Mouse (Mus musculus): ENCODE data around the gene Pakap. TPM values are rescaled to one million over a fixed set of nuclear protein-coding genes. Genes with fewer than 3 reads are reported as not detected.

Pakap gene
- polyA plus RNA-seq, 1 experiment from 2014 or later: 17.5 TPM

DNA sequence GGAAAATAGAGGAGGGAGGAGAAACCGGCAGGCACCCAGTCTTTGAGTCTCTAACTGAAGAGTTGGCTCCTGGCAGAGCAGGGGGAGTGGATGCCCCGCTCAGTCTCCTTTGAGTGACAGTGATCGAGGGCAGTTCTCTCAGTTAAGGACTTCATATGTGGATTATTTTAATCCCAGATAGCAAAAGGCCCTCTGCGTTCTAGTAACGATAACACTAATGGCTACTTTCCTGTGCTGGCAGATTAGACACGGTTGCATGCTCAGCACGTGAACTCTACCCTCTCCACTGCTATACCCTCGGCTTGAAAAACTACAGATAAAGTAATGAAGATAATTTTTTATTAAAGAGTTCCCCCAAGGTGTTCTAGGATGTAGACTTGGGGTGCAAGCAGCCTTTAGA lies 226.0 kb downstream of the Pakap start:
- Histone ChIP-seq H3K9me3 (no peaks in the 10 kb centered on the region), H3K27me3 (ENCODE audit: poor library complexity, severe bottlenecking) (no peaks in the 10 kb centered on the region), H3K4me1 (peaks cover 31% of the 10 kb centered on the region), H3K27ac (no peak overlapping the region), H3K36me3 (replicated peaks) (no peaks in the 10 kb centered on the region), H3K4me3 (no peak overlapping the region)
- no peak for DNase-seq (ENCODE audit: extremely low spot score, low spot score)
- 69% methylated on average over 8 of the region's 8 CpGs for WGBS

DNA sequence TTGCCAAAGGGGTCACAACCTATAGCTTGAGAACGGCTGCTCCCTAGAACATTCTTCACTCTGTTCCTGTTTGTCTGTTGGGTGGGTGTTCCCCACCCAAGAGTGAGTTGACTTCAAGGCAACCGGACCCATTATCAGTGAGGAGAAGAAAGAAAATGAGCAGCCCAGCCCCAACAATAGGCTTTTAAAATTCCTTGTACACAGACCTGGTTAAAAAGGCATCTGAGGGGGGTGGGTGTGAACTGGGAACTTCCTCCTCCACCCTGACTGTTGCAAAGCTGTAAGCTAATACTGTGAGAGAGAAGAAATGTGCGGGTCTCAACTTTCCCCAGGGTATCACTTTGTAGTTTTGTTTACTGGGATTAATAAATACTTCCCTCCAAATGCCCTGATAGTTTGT lies 226.6 kb downstream of the Pakap start:
- WGBS: 30% methylated on average over 3 of the region's 3 CpGs
- Histone ChIP-seq H3K36me3 (replicated peaks) (no peaks in the 10 kb centered on the region), H3K9me3 (no peaks in the 10 kb centered on the region), H3K4me1 (peaks cover 29% of the 10 kb centered on the region), H3K4me3 (no peak overlapping the region), H3K27ac (no peak overlapping the region), H3K27me3 (ENCODE audit: poor library complexity, severe bottlenecking) (no peaks in the 10 kb centered on the region)
- DNase-seq (ENCODE audit: extremely low spot score, low spot score): no peak

DNA sequence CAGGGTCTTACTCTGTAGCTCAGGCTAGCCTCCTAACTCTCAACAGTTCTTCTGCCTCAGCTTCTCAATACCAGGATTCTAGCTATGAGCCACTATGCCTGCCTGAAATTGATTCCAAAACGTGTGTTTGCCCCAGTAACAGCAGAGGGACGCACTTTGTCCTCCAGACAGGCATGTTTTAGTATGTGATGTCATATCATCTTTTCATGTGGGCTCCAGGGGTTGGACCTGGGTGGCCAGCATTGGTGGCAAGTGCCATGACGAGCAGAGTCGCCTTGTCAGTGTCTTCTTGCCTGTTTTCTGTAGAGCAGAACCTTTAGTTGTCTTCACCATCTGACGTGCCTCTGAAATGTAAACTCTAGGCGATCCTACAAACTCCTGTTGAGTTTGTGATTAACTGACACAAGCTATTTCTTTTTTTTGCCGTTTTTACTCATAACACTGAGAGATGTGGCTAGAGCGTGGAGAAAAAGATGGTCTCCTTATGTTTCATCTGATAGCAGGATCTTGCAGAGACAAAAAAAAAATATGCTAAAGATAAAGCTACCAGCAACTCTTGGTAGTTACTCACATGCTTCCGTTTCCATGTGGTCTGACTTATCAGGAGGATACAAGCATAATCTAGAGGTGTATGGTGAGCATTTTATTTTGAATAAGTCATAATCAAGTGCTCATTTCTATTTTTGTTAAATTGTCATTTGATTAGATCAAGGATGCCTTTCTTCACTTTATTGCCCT lies 229.7 kb downstream of the Pakap start:
- no peaks in the 10 kb centered on the region for H3K27me3 ChIP-seq (ENCODE audit: poor library complexity, severe bottlenecking)
- 88% methylated on average over 9 of the region's 9 CpGs for WGBS
- peak overlapping the region; percentile 79; the same call in 1 of the 2 replicates for H3K27ac ChIP-seq
- H3K4me1 ChIP-seq: peaks cover 27% of the 10 kb centered on the region
- H3K4me3 ChIP-seq: no peak overlapping the region
- H3K9me3 ChIP-seq: no peaks in the 10 kb centered on the region
- no peak for DNase-seq (ENCODE audit: extremely low spot score, low spot score)
- H3K36me3 ChIP-seq (replicated peaks): no peaks in the 10 kb centered on the region

DNA sequence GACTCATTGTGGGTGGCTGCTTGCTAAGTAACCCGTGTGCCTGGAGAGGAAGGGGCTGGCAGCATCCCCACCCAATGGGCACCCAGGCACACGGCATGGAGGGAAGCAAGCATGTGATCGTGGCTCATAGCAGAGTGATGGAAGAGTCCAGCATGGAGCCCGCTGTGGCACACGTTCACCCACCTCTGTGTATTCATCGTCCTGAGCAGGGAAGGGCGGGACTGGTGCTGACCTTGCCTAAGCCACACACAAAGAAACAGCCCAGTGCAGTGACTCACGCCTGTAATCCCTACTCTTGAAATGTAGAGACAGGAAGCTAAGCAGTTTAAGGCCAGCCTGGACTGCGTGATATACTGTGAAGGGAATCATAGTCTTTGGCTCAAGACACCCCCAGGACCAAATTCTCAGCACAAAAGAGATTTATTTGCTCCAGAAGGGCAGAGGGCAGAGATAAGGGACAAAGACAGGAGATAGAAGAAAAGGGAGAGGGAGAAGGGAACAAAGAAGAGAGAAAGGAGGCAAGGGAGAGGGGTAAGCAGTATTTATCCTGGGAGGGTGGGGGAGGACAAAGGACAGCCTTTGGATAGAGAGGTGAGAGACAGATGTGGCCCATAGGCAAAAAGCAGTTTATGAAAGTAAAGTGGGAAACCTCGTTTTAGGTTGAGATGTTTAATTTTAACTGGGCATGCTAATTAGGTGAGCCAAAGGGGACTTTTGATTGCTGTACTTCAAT lies 230.5 kb downstream of the Pakap start:
- Histone ChIP-seq H3K27me3 (ENCODE audit: poor library complexity, severe bottlenecking) (no peaks in the 10 kb centered on the region), H3K4me1 (peaks cover 27% of the 10 kb centered on the region), H3K27ac (peak overlapping the region; percentile 79), H3K36me3 (replicated peaks) (no peaks in the 10 kb centered on the region), H3K4me3 (no peak overlapping the region), H3K9me3 (no peaks in the 10 kb centered on the region)
- 23% methylated on average over 10 of the region's 10 CpGs for WGBS
- DNase-seq (ENCODE audit: extremely low spot score, low spot score): peak; percentile 52

DNA sequence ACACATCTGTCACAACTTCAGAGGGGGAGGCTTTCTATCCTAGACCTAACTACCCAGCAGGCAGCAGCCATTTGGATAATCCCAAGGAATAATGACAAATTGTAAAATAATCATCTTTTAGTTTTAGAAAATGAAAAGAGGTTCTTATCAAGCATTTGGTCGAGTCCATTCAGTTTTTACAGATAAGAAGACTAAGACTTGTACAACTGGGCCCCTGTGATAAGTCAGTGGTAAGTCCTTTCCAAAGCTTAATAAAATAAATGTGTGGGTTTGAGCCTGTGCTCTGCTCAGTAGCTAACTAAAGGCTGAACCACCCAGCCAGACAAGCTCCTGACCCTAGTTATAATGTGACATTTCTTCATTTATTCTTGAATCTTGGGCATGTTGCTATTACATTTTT lies 231.3 kb downstream of the Pakap start:
- H3K36me3 ChIP-seq (replicated peaks): no peaks in the 10 kb centered on the region
- H3K27me3 ChIP-seq (ENCODE audit: poor library complexity, severe bottlenecking): no peaks in the 10 kb centered on the region
- H3K4me1 ChIP-seq: peaks cover 19% of the 10 kb centered on the region
- 65% methylated on average over 1 of the region's 1 CpGs for WGBS
- no peaks in the 10 kb centered on the region for H3K9me3 ChIP-seq
- 0 out of 2 replicates have a peak overlapping the region, but pooled peaks have one; percentile 79 for H3K27ac ChIP-seq
- no peak for DNase-seq (ENCODE audit: extremely low spot score, low spot score)
- no peak overlapping the region for H3K4me3 ChIP-seq

DNA sequence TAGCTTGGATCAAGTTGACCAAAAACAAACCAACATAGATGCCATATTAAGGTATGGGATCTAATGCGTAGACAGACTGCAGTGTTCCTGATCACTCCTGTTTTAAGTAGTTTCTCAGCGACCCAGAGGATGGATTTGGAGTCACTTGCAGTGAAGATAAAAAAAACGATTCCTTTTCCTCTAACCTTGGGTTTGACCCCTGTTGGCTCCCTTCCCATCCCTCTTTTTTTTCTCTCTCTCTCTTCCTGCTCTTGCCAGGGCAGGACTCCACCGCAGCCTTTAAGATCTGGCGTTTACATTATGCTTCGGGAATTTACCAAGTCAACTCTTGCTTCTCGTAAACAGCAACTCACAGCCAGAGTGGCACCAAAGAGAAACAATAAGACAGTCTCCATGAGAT lies 233.3 kb downstream of the Pakap start:
- no peak overlapping the region for H3K4me3 ChIP-seq
- 89% methylated on average over 7 of the region's 7 CpGs for WGBS
- H3K4me1 ChIP-seq: peaks cover 14% of the 10 kb centered on the region

DNA sequence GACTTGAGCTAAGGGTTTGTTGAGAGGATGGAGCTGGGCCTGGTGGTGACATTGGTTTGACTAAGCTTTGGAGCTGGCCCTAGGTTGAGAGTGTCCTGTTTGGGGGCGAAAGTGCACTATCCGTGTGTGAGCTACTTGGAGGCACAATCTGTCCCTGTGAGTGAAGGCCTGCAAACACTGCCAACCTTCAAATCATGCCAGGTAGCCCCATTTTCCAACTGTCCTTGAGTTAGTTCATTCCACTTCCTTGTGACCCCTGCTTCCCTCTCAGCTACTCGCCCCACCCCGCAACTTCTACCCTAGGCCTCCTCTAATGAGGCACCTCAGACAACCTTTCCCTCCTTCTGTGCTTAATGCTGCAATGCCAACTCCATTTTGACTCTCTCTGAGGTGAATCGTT lies 234.0 kb downstream of the Pakap start:
- 90% methylated on average over 5 of the region's 5 CpGs for WGBS
- Histone ChIP-seq H3K27me3 (ENCODE audit: poor library complexity, severe bottlenecking) (no peaks in the 10 kb centered on the region), H3K4me1 (peaks cover 14% of the 10 kb centered on the region), H3K27ac (no peak overlapping the region), H3K9me3 (no peaks in the 10 kb centered on the region), H3K36me3 (replicated peaks) (no peaks in the 10 kb centered on the region), H3K4me3 (no peak overlapping the region)
- no peak for DNase-seq (ENCODE audit: extremely low spot score, low spot score)

More for the DNA sequence above, 233.3 kb downstream of the Pakap start:
- Histone ChIP-seq H3K9me3 (no peaks in the 10 kb centered on the region), H3K27me3 (ENCODE audit: poor library complexity, severe bottlenecking) (no peaks in the 10 kb centered on the region), H3K27ac (no peak overlapping the region), H3K36me3 (replicated peaks) (no peaks in the 10 kb centered on the region)
- DNase-seq (ENCODE audit: extremely low spot score, low spot score): no peak

DNA sequence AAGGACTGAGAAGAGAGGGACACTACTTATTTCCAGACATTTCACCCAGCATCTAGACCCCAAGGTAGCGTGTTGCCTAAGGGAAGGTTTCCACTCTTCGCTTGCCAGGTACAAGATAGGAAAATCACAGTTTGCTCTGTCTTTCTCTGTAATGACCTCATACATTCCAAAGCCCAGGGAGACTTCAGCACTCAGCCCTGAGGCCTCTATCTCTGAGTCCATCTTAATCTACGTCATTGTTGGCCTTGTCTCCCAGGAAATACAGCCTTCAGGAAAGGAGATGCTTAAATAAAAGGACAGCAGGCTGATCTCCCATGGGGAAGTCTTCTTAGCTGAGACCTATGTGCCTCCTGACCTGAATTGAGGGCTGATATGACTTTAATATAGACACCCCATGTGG lies 234.4 kb downstream of the Pakap start:
- Histone ChIP-seq H3K4me1 (peaks cover 14% of the 10 kb centered on the region), H3K27me3 (ENCODE audit: poor library complexity, severe bottlenecking) (no peaks in the 10 kb centered on the region), H3K9me3 (no peaks in the 10 kb centered on the region), H3K36me3 (replicated peaks) (no peaks in the 10 kb centered on the region), H3K27ac (no peak overlapping the region), H3K4me3 (no peak overlapping the region)
- 81% methylated on average over 3 of the region's 3 CpGs for WGBS
- no peak for DNase-seq (ENCODE audit: extremely low spot score, low spot score)

DNA sequence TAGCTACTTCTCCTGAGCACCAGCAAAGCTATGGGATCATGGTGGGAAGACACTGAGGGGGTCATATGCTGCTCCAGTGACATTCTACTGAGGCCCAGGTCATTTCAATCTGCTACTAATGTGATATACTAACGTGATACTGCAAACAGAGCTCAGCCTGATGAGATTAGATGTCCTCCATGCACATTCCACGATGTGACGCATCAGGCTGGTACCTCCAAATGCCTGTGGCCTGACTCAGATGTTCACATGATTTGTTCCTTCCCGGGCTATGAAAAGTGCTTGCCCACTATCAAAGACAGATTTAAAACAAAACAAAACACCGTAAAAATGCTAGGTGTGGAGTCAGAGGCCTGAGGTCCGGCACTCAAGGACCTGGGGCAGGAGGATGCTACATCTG lies 236.9 kb downstream of the Pakap start:
- no peaks in the 10 kb centered on the region for H3K4me1 ChIP-seq
- DNase-seq (ENCODE audit: extremely low spot score, low spot score): no peak
- WGBS: 89% methylated on average over 6 of the region's 6 CpGs
- H3K9me3 ChIP-seq: no peaks in the 10 kb centered on the region
- no peaks in the 10 kb centered on the region for H3K27me3 ChIP-seq (ENCODE audit: poor library complexity, severe bottlenecking)
- H3K4me3 ChIP-seq: no peak overlapping the region
- no peaks in the 10 kb centered on the region for H3K36me3 ChIP-seq (replicated peaks)
- H3K27ac ChIP-seq: no peak overlapping the region

DNA sequence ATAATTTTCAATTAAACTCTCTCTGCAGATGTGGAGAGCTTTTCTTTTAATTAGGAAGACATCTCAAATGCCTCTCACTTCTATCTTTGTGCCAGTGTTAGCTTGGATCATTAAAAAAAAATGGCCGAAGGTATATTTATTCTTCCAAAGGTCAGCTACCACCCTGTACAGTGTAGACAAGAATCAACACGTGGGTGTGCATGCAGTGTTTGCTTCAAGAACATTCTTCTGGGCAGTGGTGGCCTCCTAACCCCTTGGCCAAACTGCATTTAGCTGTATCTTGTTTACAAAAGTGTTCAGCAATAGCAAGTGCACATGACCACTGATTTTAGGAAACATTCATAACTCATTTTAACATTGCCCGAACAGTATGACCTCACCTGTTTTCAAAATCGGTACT lies 241.5 kb downstream of the Pakap start:
- no peaks in the 10 kb centered on the region for H3K9me3 ChIP-seq
- 90% methylated on average over 4 of the region's 4 CpGs for WGBS
- peaks cover 10% of the 10 kb centered on the region; the same call in 1 of the 2 replicates for H3K4me1 ChIP-seq
- DNase-seq (ENCODE audit: extremely low spot score, low spot score): no peak
- no peaks in the 10 kb centered on the region for H3K36me3 ChIP-seq (replicated peaks)
- no peaks in the 10 kb centered on the region for H3K27me3 ChIP-seq (ENCODE audit: poor library complexity, severe bottlenecking)
- no peak overlapping the region for H3K4me3 ChIP-seq
- H3K27ac ChIP-seq: no peak overlapping the region

DNA sequence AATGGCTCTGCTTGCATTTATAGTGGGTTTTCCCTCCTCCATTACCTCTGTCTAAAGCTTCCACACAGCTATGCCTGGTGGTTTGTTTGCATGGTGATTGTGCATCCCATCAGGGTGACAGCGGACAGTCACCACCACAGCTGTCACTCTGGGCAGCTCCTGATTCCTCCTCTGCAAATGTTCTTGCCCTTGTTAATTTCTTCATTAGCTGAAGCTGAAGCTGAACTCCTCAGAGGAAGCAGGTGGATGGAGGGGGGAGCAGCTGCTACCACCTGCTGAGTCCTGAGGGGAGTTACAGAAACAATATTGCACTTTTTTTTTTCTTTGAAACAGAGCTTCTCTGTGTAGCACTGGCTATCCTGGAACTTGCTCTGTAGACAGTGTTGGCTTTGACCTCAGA lies 244.1 kb downstream of the Pakap start:
- H3K27me3 ChIP-seq (ENCODE audit: poor library complexity, severe bottlenecking): no peaks in the 10 kb centered on the region
- no peak overlapping the region for H3K27ac ChIP-seq
- no peaks in the 10 kb centered on the region for H3K36me3 ChIP-seq (replicated peaks)
- H3K4me3 ChIP-seq: no peak overlapping the region
- no peaks in the 10 kb centered on the region; the same call in 1 of the 2 replicates for H3K9me3 ChIP-seq
- no peak for DNase-seq (ENCODE audit: extremely low spot score, low spot score)
- WGBS: 95% methylated on average over 1 of the region's 1 CpGs
- peaks cover 10% of the 10 kb centered on the region; the same call in 1 of the 2 replicates for H3K4me1 ChIP-seq

DNA sequence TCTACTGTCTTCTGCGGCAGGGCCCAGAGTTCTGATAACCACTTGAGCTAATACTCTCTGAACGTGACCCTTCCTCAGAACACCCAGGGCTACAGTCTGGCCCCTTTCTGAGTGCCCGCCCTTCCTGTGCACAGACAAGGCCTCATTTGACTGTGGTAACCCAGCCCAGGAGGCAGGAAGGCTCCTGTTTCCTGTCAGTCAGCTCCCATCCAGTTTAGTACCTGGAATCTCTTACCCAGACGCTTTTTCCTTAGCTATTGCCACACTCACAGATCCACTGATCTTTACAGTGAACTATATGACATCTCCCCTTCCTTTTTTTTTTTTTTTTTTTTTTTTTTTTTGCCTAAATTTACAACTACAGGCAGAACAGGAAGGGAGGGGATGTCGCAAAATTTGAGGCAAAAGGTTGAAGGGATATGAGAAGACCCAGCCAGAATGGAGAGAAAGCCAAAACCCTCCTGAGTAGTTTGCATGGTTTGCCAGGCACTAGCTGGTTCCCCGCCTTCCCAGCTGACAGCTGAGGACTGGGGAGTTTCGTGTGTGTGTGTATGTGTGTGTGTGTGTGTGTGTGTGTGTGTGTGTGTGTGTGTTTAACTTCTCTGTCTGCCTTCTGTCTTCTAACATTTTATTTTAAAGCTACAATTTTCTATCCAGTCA lies 245.1 kb downstream of the Pakap start:
- peaks cover 10% of the 10 kb centered on the region; the same call in 1 of the 2 replicates for H3K4me1 ChIP-seq
- 56% methylated on average over 7 of the region's 7 CpGs for WGBS
- H3K36me3 ChIP-seq (replicated peaks): 0 out of 2 replicates have a peak, but pooled peaks cover 3% of the 10 kb centered on the region
- no peak overlapping the region for H3K27ac ChIP-seq
- no peaks in the 10 kb centered on the region for H3K27me3 ChIP-seq (ENCODE audit: poor library complexity, severe bottlenecking)
- peaks cover 2% of the 10 kb centered on the region; the same call in 1 of the 2 replicates for H3K9me3 ChIP-seq
- H3K4me3 ChIP-seq: no peak overlapping the region
- DNase-seq (ENCODE audit: extremely low spot score, low spot score): no peak

DNA sequence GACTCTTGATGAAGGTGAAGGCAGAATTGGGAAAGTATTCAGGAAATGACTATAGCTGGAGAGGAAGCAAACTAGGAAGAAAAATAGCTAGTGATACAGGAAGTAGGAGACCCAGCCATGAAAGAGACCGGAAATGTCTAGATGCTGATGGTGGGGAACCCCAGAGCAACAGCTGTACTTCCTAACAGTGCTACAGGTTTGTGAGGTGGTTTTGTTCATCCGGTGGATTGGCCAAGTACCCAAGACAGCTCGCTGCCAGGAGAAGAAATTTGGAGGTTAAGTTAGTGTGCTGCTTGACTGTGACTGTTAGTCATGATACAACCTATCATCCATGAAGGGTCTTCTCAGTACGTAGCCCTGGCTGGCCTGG lies 245.6 kb downstream of the Pakap start:
- no peak overlapping the region for H3K27ac ChIP-seq

More for the DNA sequence above, 245.6 kb downstream of the Pakap start:
- WGBS: 91% methylated on average over 4 of the region's 4 CpGs
- Histone ChIP-seq H3K27me3 (ENCODE audit: poor library complexity, severe bottlenecking) (no peaks in the 10 kb centered on the region), H3K9me3 (peaks cover 2% of the 10 kb centered on the region; the same call in 1 of the 2 replicates), H3K36me3 (replicated peaks) (0 out of 2 replicates have a peak, but pooled peaks cover 3% of the 10 kb centered on the region), H3K4me3 (no peak overlapping the region), H3K4me1 (peaks cover 10% of the 10 kb centered on the region; the same call in 1 of the 2 replicates)
- no peak for DNase-seq (ENCODE audit: extremely low spot score, low spot score)

All from forebrain, embryonic 10.5 days (tissue).